Mouse (Mus musculus): ENCODE results near the gene Olfr649.

The Olfr649 gene

GRCm38 (mm10) chr7:104195885-104196284 is at the start of gene Olfr649:
Gene Olfr649 (minus strand): TSS chr7:104195985.
- DNase-seq (ENCODE audit: low read depth in 1 of 2, low spot score in 2 of 2) = no peak

GRCm38 (mm10) chr7:104244287-104245181 is 48.7 kb upstream of the Olfr649 start, which contains the start of gene Trim34a:
Gene Trim34a (plus strand): TSS chr7:104244457.
- DNase-seq (ENCODE audit: low read depth in 1 of 2, low spot score in 2 of 2) = peak; percentile 41 to 52

- no peak for DNase-seq (ENCODE audit: low read depth in 1 of 2, low spot score in 2 of 2)
Observed at GRCm38 (mm10) chr7:104243616-104244015, 47.8 kb upstream of the Olfr649 start.

GRCm38 (mm10) chr7:104240857-104241256 is 45.1 kb upstream of the Olfr649 start:
- no peak for DNase-seq (ENCODE audit: low read depth in 1 of 2, low spot score in 2 of 2)

DNA sequence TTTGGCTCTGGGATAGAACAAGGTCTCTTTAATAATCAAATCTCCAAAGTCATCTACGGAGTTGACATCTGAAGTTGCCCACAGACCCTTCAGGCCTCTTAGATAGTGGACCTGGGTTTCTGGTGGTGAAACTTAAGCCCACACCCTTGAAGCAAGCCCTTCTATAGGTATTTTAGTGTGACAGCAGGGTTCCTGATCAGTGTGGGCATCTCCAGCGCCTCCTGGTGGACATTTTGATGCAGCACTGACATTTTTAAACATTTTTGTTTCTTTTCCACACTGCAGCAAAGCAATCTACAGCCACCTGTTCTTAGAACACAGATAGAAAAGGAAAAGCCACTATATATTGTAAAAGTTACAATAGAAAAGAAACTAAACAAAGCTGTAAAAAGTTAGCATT is 35.4 kb upstream of the Olfr649 start:
- no peak for DNase-seq (ENCODE audit: low read depth in 1 of 2, low spot score in 2 of 2)

DNA sequence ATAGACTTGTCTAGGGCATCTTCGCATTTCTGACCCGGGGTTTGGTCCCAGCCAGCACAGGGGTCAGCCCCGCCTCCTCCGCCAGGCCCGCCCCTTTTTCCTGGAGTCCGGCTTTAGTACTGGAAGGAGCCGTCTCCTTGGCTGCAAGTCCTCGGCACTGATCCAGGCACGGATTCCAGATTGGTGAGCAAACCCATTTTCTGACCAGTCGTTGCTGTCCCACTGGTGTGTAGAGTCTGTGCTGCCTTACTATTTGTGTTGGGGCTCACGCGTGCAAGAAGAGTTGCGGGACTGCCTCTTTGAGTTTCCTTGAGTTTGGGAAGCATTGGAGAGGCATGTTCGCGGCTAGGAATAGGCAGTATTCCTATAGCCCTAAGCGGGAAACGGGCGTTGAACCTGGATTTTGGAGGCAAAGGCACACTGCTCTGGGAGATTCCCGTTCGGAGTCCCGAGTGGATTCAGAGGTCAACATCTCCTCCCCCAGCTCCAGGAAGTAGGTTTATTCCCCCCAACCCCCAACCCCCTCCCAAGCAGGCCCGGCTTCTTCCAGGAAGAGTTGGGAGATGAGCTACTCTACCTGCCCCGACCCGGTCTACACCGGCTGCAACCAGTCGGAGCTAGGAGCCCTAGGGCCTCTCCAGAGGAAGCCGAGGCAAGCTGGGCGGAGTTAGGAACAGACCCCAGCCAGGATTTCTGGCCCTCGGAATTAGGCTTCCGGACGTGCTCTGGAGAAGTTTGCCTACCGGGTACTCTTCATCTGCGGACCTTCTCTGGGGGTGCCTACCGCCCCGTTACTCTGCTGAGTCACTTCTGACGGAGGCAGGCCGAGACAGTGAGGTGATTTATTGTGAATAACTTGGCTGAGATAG is 23.1 kb upstream of the Olfr649 start, which contains the start of gene Trim6:
Gene Trim6 (plus strand): TSS at position 93 of the 869 bp plus-strand sequence.
- DNase-seq (ENCODE audit: low read depth in 1 of 2, low spot score in 2 of 2) = no peak

DNA sequence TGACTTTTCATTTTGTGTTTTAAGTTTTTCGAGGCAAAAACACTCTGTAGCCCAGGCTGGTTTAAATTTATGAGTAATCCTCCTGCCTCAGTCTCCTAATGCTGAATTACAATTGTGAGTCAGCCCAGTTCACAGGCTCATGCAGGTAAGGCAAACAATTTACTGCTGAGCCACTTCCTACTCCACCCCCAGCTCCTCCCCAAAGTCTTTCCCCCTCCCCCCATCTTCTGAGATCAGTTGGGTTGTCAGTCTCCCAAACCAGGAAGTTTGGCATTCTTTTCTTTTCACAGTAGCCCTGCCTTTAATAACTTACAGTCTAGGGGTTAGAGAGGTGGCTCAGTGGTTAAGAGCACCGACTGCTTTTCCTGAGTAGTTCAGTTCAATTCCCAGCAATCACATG is 22.1 kb upstream of the Olfr649 start:
- no peak for DNase-seq (ENCODE audit: low read depth in 1 of 2, low spot score in 2 of 2)

DNA sequence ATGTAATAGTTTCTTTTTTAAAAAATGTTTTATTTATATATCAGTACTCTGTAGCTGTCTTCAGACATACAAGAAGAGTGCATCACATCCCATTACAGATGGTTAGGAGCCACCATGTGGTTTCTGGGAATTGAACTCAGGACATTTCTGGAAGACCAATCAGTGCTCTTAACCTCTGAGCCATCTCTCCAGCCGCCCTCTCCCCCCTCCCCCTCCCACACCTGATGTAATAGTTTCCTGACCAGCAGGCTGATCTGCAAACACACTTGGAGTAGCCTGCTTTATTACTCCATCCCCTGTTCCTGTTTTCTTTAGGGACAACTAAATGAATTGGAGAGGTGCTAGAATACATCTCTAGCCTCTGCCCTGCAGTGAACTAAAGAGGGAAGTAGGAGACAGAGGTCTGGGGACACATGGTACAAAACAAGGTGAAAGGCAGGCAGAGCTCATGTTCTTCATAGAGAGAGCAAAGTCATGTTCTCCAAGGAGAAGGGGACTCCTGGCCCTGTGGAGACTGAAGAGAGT is 20.3 kb upstream of the Olfr649 start:
- no peak for DNase-seq (ENCODE audit: low read depth in 1 of 2, low spot score in 2 of 2)

DNA sequence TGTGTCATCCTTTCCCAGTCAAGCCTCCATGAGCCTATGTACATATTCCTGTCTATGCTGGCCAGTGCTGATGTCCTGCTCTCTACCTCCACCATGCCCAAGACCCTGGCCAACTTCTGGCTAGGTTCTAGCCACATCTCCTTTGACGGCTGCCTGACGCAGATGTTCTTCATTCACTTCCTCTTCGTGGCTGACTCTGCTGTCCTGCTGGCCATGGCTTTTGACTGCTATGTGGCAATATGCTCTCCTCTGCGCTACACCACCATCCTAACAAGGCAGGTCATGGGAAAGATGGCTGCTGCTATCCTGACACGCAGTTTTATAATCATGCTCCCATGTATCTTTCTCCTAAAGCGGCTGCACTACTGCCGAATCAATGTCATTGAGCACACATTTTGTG is 10.4 kb upstream of the Olfr649 start:
- peak; percentile 26 to 41 for DNase-seq (ENCODE audit: low read depth in 1 of 2, low spot score in 2 of 2)

DNA sequence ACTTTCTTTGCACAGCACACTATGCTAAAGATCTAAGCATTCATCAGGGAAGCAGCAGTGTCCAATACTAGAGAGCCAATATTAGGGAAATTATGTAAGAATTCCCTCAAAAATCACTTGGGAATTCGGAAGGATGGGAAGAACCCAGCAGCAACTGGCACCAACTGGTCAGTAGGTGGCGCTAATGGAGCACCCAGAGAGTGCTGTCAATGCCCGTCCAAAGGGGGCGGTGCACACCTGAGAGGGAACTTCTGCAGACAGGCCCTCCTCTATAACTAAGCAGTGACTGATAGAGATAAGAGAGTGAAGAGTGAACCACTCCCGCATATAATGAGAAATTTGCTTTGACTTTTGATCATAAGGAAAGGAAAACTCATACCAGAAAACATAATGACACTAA is 4.0 kb upstream of the Olfr649 start:
- peak in 1 of 2 experiments; percentile 27 for DNase-seq (ENCODE audit: low read depth in 1 of 2, low spot score in 2 of 2)

GRCm38 (mm10) chr7:104191275-104191674 is 4.5 kb downstream of the Olfr649 start:
- DNase-seq (ENCODE audit: low read depth in 1 of 2, low spot score in 2 of 2) = no peak

DNA sequence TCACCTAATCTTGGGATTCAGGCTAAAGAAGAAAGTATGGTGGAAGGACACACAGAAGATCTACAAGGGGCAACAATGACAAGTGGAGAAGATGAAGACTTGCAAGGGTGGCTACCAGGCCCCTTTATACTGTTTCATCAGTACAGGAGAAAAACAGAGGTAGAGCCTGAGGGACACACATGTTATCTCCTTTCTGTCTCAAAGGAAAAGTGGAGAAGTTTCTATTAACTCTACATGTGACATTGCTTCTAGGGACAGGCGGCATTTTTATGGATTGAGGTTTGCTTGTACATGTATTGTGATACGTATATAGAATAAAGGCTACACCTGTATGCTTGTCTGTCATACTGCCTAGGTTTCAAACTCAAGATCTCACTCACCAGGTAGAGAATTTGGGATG is 12.5 kb downstream of the Olfr649 start, which contains the start of gene Olfr648:
Gene Olfr648 (minus strand): TSS at position 101 of the 400 bp plus-strand sequence.
- no peak for DNase-seq (ENCODE audit: low read depth in 1 of 2, low spot score in 2 of 2)

GRCm38 (mm10) chr7:104179074-104179473 is 16.7 kb downstream of the Olfr649 start:
- DNase-seq (ENCODE audit: low read depth in 1 of 2, low spot score in 2 of 2) = no peak

- DNase-seq (ENCODE audit: low read depth in 1 of 2, low spot score in 2 of 2) = no peak
Observed at GRCm38 (mm10) chr7:104178422-104179054, 17.2 kb downstream of the Olfr649 start.

DNA sequence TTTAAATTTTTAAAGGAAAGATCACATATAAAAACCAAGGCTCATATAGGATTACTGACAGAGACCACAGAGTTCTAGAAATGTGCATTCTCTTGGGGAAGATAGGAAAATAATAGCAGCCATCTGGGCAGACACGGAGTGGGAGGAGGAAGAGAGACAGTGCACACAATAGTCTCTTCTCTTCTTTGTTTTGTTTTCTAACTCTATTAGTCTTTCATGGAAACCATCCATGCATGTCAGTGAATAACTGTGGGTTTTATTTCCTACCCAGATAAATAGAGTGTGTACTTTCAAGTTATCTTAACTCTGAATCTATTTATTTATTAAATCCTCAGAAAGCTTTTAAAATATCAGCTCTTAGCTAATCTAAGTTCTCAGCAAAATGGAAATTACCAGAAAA is 20.7 kb downstream of the Olfr649 start:
- DNase-seq (ENCODE audit: low read depth in 1 of 2, low spot score in 2 of 2) = no peak

- no peak for DNase-seq (ENCODE audit: low read depth in 1 of 2, low spot score in 2 of 2)
Observed at GRCm38 (mm10) chr7:104169634-104170204, 26.1 kb downstream of the Olfr649 start.

DNA sequence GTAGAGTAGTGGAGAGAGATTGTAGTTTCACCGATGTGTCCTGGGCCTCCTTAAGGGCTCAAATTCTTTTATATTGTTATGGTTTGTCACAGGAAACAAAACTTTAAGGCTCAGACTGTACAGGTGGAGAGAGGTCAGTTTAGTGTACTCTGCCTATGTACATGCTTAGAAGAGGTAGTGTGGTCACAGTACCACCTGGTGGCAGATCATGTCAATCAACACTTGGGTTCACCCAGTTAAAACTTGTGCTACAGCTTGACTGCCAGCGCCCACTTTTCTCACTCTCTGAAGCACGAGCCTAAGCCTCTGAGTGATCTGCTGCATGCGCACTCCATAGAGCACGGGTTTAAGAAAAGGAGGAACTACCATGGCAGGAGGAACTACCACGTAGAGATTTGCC is 28.7 kb downstream of the Olfr649 start:
- no peak for DNase-seq (ENCODE audit: low read depth in 1 of 2, low spot score in 2 of 2)

- DNase-seq (ENCODE audit: low read depth in 1 of 2, low spot score in 2 of 2) = no peak
Observed at GRCm38 (mm10) chr7:104150456-104150855, 45.3 kb downstream of the Olfr649 start, which contains the start of gene Ubqlnl. Gene Ubqlnl (minus strand): TSS chr7:104150556.

GRCm38 (mm10) chr7:104143179-104143578 is 52.6 kb downstream of the Olfr649 start, which contains the start of gene Ubqln3:
Gene Ubqln3 (minus strand): TSS chr7:104143279.
- no peak for DNase-seq (ENCODE audit: low read depth in 1 of 2, low spot score in 2 of 2)

All from monocyte, adult 2 months (primary cell).